Mouse (Mus musculus) adrenal gland, adult 8-10 months (tissue): Measurements from ENCODE around the gene Pigc. TPM values are rescaled to one million over a fixed set of nuclear protein-coding genes. Genes with fewer than 3 reads are reported as not detected.

Source experiments
- DNase-seq: peaks from one replicate; pipeline ENCODE4 v3.0.0; 2022
- total RNA-seq, 4 experiments: library from RNA; stranded (reverse); gene quantifications; 2 replicates each; pipeline ENCODE4 v1.2.4; 2022

Gene Pigc
- total RNA-seq, 4 experiments from 2014 or later: 15.1 to 24.7 (median 19.8) TPM

- DNase-seq: no peak
These were observed 39.7 kb downstream of the Pigc start for GRCm38 (mm10) chr1:162008631-162009067.

- no peak for DNase-seq
These were observed 40.1 kb downstream of the Pigc start for GRCm38 (mm10) chr1:162009086-162009485.

- DNase-seq: no peak
These were observed 42.7 kb downstream of the Pigc start for GRCm38 (mm10) chr1:162011523-162012245.

GRCm38 (mm10) chr1:162013561-162013960 is 44.6 kb downstream of the Pigc start:
- no peak for DNase-seq

GRCm38 (mm10) chr1:162015247-162015862 is 46.4 kb downstream of the Pigc start:
- no peak for DNase-seq

- DNase-seq: no peak
These were observed 48.0 kb downstream of the Pigc start for GRCm38 (mm10) chr1:162016982-162017381.

GRCm38 (mm10) chr1:162017975-162018600 is 49.1 kb downstream of the Pigc start:
- DNase-seq: no peak

GRCm38 (mm10) chr1:162018601-162018977 is 49.6 kb downstream of the Pigc start:
- DNase-seq: no peak

GRCm38 (mm10) chr1:162020303-162020731 is 51.3 kb downstream of the Pigc start:
- no peak for DNase-seq

GRCm38 (mm10) chr1:162020766-162021165 is 51.8 kb downstream of the Pigc start:
- no peak for DNase-seq

Other genes with a start within 250 kb of the Pigc start
- gene Fasl, start 180.7 kb upstream of the Pigc start, total RNA-seq: 1 to 10 TPM in 1 of 4 experiments, under 1 TPM in 1, not detected in 2; 0.35 to 1.4 TPM
- 10 to 100 TPM; 40.4 to 50.9 (median 45.5) TPM for gene Suco, start 92.5 kb upstream of the Pigc start, total RNA-seq
- not detected for gene 4930558K02Rik, start 10.4 kb downstream of the Pigc start, total RNA-seq